Mouse (Mus musculus): ENCODE results near the gene Nipsnap1. TPM values are rescaled to one million over a fixed set of nuclear protein-coding genes. Genes with fewer than 3 reads are reported as not detected.
A peak's percentile ranks its signal among the peaks of the same experiment; 100 is the strongest.

Nipsnap1 gene
- 126 and 147 TPM in 2 replicates for polyA plus RNA-seq (2015; fragmentation: Nextera tagmentation; extraction: Ambion mirVana)

DNA sequence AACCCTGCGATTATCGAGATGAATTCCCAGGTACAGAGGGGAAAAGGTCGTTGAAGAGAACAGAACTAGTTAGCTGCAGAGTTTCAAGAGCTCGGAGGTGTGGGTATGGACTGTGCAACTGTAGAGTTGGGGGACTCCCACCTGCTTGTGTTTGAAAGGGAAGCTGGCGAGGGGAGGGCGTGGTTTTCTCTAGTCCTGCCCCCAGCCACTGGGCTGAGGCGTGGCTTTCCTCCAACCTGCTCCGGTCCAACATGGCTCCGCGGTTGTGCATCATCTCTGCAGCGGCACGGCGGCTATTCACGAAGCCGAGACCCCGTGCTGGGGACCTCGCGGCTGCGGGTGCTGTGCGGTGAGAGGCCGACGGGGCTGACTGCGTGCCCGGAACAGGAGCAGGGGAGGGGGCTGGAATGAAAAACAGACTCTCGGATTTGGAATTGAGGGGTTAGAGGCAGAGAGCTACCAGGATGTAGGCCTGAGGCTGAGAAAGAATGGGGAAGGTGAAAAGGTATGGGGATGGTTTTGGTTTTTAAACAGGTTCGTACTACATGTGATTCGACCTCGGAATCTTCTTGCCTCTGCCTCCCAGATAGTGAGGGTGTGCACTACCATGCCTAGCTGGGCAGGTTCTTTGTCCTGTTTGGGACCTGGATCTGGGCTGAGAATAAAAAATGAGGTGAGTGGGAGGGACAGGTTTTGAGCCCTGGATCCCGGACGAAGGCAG is at the start of gene Nipsnap1:
Nipsnap1 (plus strand) TSS at position 197 of the 721 bp plus-strand sequence.
- Histone ChIP-seq H3K27me3 (replicated peaks; ENCODE audit: control insufficient read depth, insufficient read depth, low read length) (no peaks in the 10 kb centered on the region), H3K9ac (replicated peaks; ENCODE audit: low read depth, low read length) (peak within 1 kb of the TSS; percentile 97), H3K27ac (ENCODE audit: low read length) (peak within 1 kb of the TSS; percentile 82), H3K4me2 (ENCODE audit: low read length) (peak within 1 kb of the TSS; percentile 64), H3K9me3 (ENCODE audit: control insufficient read depth, low read length) (no peaks in the 10 kb centered on the region), H3K36me3 (ENCODE audit: control insufficient read depth, insufficient read depth) (peaks cover 2% of the 10 kb centered on the region; the same call in 1 of the 2 replicates), H3K4me1 (replicated peaks; ENCODE audit: control insufficient read depth, insufficient read depth, low read length) (peaks cover 14% of the 10 kb centered on the region), H3K4me3 (replicated peaks; ENCODE audit: low read length) (peak within 1 kb of the TSS; percentile 90)
- peak; percentile 95 for ATAC-seq
- WGBS: under 1% methylated on average over 30 of the region's 30 CpGs

DNA sequence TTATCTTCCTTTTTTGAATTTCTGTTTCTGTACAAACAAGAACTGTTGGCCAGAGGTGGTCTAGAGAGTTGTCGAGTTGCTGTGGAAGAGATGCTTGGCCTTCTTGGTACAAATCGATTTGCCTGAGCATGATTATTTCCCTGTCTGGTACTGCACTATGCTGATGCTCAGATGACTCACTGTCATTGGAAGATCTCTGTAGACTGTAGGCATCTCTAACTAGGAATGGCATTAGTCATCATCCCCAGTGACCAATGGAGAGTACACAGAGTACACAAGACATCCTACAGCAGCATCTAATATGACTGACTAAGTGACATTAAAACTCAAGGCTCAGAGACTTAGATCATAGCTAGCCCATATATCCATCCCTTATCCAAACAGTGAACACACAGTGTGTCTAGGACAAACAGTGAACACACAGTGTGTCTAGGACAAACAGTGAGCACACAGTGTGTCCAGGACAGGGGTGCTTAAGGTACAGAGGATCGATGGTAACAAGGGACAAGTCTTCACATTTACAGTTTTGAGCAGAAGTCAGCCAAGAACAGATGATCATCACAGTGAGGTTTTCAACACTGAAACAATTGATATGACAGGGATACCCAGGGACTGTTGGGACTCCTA is 47.5 kb upstream of the Nipsnap1 start:
- Histone ChIP-seq H3K9me3 (ENCODE audit: control insufficient read depth, low read length) (no peaks in the 10 kb centered on the region), H3K27me3 (replicated peaks; ENCODE audit: control insufficient read depth, insufficient read depth, low read length) (no peaks in the 10 kb centered on the region), H3K4me1 (replicated peaks; ENCODE audit: control insufficient read depth, insufficient read depth, low read length) (no peaks in the 10 kb centered on the region), H3K27ac (ENCODE audit: low read length) (no peak overlapping the region), H3K36me3 (ENCODE audit: control insufficient read depth, insufficient read depth) (no peaks in the 10 kb centered on the region), H3K4me3 (replicated peaks; ENCODE audit: low read length) (no peak overlapping the region), H3K4me2 (ENCODE audit: low read length) (no peak overlapping the region), H3K9ac (replicated peaks; ENCODE audit: low read depth, low read length) (no peak overlapping the region)
- ATAC-seq: no peak
- WGBS: 95% methylated on average over 3 of the region's 3 CpGs

DNA sequence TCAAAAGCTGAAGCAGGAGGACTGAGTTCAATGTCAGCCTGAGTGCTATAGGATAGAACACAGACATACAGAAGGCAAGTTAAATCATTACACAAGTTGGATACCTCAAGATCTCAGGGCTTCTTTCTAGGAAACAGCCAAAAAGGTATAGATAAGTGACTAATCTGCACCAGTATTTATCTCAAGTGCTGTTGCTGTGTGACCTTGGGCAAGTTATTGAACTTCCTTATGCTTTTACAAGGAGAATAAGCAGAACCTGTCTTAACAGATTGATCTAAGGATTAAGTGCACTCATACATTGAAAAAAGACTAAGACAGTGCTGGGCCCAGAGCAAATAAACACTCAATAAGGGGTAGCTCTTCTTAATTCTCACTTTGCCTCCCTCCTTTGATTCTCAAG is 46.4 kb upstream of the Nipsnap1 start:
- no peak for ATAC-seq
- H3K36me3 ChIP-seq (ENCODE audit: control insufficient read depth, insufficient read depth): no peaks in the 10 kb centered on the region
- H3K9ac ChIP-seq (replicated peaks; ENCODE audit: low read depth, low read length): no peak overlapping the region
- no peaks in the 10 kb centered on the region for H3K27me3 ChIP-seq (replicated peaks; ENCODE audit: control insufficient read depth, insufficient read depth, low read length)
- H3K27ac ChIP-seq (ENCODE audit: low read length): no peak overlapping the region
- no peak overlapping the region for H3K4me2 ChIP-seq (ENCODE audit: low read length)
- H3K9me3 ChIP-seq (ENCODE audit: control insufficient read depth, low read length): no peaks in the 10 kb centered on the region
- no peaks in the 10 kb centered on the region for H3K4me1 ChIP-seq (replicated peaks; ENCODE audit: control insufficient read depth, insufficient read depth, low read length)
- no peak overlapping the region for H3K4me3 ChIP-seq (replicated peaks; ENCODE audit: low read length)

DNA sequence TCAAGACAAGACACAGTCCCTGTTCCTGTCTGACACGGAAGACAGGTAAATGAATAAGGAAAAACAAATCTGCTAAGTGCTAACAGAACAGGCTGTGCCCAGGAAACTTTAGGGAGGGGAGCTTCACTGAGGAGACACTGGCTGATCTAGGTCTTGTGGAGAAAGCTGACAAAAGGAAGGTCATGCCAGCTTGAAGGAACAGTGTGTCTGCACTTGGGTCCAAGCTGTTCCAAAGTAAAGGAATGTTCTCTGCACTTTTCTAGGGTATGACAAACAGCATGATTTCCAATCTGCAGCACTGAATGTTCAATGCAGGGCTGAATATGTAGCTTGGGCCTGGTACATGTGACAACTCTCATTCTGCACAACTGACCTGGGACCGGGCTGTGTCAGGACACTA is 45.8 kb upstream of the Nipsnap1 start:
- H3K9ac ChIP-seq (replicated peaks; ENCODE audit: low read depth, low read length): no peak overlapping the region
- H3K27ac ChIP-seq (ENCODE audit: low read length): no peak overlapping the region
- no peak overlapping the region for H3K4me3 ChIP-seq (replicated peaks; ENCODE audit: low read length)
- no peaks in the 10 kb centered on the region for H3K27me3 ChIP-seq (replicated peaks; ENCODE audit: control insufficient read depth, insufficient read depth, low read length)
- 88% methylated on average over 2 of the region's 2 CpGs for WGBS
- no peaks in the 10 kb centered on the region for H3K4me1 ChIP-seq (replicated peaks; ENCODE audit: control insufficient read depth, insufficient read depth, low read length)
- no peaks in the 10 kb centered on the region for H3K36me3 ChIP-seq (ENCODE audit: control insufficient read depth, insufficient read depth)
- ATAC-seq: no peak
- no peaks in the 10 kb centered on the region for H3K9me3 ChIP-seq (ENCODE audit: control insufficient read depth, low read length)
- no peak overlapping the region for H3K4me2 ChIP-seq (ENCODE audit: low read length)

DNA sequence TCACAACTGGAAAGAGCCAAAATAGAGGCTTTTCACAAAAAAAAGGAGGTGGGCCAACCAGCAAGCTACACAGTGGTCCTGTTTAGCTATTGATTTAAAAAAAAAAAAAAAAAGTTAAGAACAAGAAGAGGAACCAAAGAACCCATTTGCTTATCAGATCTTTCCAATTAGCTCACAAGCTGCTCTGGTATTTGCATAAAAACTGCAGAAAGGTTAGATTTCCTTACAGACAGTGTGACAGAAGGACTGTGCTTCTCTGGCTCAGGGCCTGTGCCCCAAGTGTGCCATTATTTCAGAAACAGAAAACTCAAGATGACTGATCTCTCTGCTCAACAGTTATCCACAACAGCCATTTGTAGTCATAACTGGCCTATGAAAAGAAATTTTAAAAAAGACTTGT is 42.7 kb upstream of the Nipsnap1 start:
- H3K9ac ChIP-seq (replicated peaks; ENCODE audit: low read depth, low read length): no peak overlapping the region
- H3K27me3 ChIP-seq (replicated peaks; ENCODE audit: control insufficient read depth, insufficient read depth, low read length): no peaks in the 10 kb centered on the region
- no peak overlapping the region for H3K27ac ChIP-seq (ENCODE audit: low read length)
- no peak for ATAC-seq
- no peak overlapping the region for H3K4me3 ChIP-seq (replicated peaks; ENCODE audit: low read length)
- H3K36me3 ChIP-seq (ENCODE audit: control insufficient read depth, insufficient read depth): no peaks in the 10 kb centered on the region
- no peaks in the 10 kb centered on the region for H3K4me1 ChIP-seq (replicated peaks; ENCODE audit: control insufficient read depth, insufficient read depth, low read length)
- H3K9me3 ChIP-seq (ENCODE audit: control insufficient read depth, low read length): no peaks in the 10 kb centered on the region
- no peak overlapping the region for H3K4me2 ChIP-seq (ENCODE audit: low read length)

DNA sequence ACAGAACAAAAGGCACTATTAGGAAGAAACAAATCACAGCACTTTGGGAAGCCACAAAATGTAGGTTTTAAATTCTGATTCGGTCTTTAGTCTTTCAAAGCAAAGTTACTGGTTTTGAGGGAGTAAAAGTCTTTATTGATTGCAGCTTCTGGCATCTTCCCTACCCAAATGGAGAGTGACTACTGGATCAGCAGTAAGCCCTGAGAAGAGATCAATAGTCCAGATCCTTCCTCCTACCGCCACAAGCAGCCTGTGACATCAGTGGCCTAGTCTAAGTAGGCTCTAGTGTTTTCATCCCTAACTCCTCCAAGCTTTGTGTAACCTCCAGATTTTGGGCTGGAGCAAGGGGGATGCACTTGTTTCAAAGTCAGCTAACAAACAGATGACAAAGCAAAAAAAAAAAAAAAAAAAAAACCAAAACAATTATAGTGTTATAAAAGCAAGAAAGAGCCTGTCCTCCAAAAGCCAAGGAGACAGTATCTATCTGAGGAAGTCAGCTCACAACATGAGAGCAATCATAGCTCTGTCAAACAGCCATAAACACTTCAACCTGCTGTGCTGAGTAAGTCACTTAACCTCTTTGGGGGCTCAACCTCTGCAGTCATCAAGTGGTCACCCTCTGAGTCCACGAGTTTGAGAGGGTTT is 40.3 kb upstream of the Nipsnap1 start:
- 83% methylated on average over 3 of the region's 3 CpGs for WGBS
- no peaks in the 10 kb centered on the region for H3K4me1 ChIP-seq (replicated peaks; ENCODE audit: control insufficient read depth, insufficient read depth, low read length)
- H3K27me3 ChIP-seq (replicated peaks; ENCODE audit: control insufficient read depth, insufficient read depth, low read length): no peaks in the 10 kb centered on the region
- H3K4me2 ChIP-seq (ENCODE audit: low read length): no peak overlapping the region
- no peak for ATAC-seq
- H3K9ac ChIP-seq (replicated peaks; ENCODE audit: low read depth, low read length): no peak overlapping the region
- H3K36me3 ChIP-seq (ENCODE audit: control insufficient read depth, insufficient read depth): no peaks in the 10 kb centered on the region
- H3K27ac ChIP-seq (ENCODE audit: low read length): no peak overlapping the region
- H3K4me3 ChIP-seq (replicated peaks; ENCODE audit: low read length): no peak overlapping the region
- H3K9me3 ChIP-seq (ENCODE audit: control insufficient read depth, low read length): no peaks in the 10 kb centered on the region

DNA sequence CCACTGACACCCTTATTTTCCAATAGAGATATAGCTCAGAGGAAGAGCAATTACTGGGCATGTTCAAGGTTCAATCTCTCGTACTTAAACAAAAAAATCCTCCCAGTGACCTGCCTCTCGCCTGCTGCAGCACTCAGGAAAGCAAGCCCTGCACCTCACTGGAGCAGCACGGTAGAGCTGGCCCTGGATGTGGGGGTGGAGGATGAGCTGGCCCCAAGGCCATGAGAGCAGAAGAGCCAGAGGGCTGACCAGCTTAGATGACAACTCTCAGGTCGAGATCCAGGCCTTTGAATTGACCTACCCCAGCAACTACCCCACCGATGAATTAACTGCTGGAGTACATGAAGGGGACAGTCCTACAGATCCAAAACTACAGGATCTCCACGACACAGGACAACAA is 38.3 kb upstream of the Nipsnap1 start:
- no peaks in the 10 kb centered on the region for H3K27me3 ChIP-seq (replicated peaks; ENCODE audit: control insufficient read depth, insufficient read depth, low read length)
- no peaks in the 10 kb centered on the region for H3K9me3 ChIP-seq (ENCODE audit: control insufficient read depth, low read length)
- WGBS: 86% methylated on average over 6 of the region's 6 CpGs
- H3K4me3 ChIP-seq (replicated peaks; ENCODE audit: low read length): no peak overlapping the region
- no peaks in the 10 kb centered on the region for H3K4me1 ChIP-seq (replicated peaks; ENCODE audit: control insufficient read depth, insufficient read depth, low read length)
- H3K9ac ChIP-seq (replicated peaks; ENCODE audit: low read depth, low read length): no peak overlapping the region
- no peaks in the 10 kb centered on the region for H3K36me3 ChIP-seq (ENCODE audit: control insufficient read depth, insufficient read depth)
- ATAC-seq: no peak
- no peak overlapping the region for H3K4me2 ChIP-seq (ENCODE audit: low read length)
- no peak overlapping the region for H3K27ac ChIP-seq (ENCODE audit: low read length)

DNA sequence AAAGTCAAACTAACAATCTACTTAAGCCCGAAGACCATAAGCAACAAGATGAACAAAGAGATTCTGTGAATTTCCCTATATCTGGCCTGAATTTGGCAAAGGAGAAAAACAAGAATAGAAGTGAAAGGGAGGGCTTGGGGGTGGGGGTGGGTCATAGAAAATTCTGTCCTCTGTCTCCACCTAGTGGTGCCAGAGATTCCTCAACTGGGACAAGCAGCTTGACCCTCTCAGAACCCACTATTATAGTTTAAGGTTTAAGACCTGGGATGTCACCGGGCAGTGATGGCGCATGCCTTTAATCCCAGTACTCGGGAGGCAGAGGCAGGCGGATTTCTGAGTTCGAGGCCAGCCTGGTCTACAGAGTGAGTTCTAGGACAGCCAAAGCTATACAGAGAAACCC is 37.0 kb upstream of the Nipsnap1 start:
- no peak overlapping the region for H3K27ac ChIP-seq (ENCODE audit: low read length)
- H3K27me3 ChIP-seq (replicated peaks; ENCODE audit: control insufficient read depth, insufficient read depth, low read length): no peaks in the 10 kb centered on the region
- no peaks in the 10 kb centered on the region for H3K36me3 ChIP-seq (ENCODE audit: control insufficient read depth, insufficient read depth)
- 68% methylated on average over 6 of the region's 6 CpGs for WGBS
- no peak overlapping the region for H3K4me2 ChIP-seq (ENCODE audit: low read length)
- no peak overlapping the region for H3K9ac ChIP-seq (replicated peaks; ENCODE audit: low read depth, low read length)
- H3K4me3 ChIP-seq (replicated peaks; ENCODE audit: low read length): no peak overlapping the region
- ATAC-seq: no peak
- H3K9me3 ChIP-seq (ENCODE audit: control insufficient read depth, low read length): no peaks in the 10 kb centered on the region
- no peaks in the 10 kb centered on the region for H3K4me1 ChIP-seq (replicated peaks; ENCODE audit: control insufficient read depth, insufficient read depth, low read length)

DNA sequence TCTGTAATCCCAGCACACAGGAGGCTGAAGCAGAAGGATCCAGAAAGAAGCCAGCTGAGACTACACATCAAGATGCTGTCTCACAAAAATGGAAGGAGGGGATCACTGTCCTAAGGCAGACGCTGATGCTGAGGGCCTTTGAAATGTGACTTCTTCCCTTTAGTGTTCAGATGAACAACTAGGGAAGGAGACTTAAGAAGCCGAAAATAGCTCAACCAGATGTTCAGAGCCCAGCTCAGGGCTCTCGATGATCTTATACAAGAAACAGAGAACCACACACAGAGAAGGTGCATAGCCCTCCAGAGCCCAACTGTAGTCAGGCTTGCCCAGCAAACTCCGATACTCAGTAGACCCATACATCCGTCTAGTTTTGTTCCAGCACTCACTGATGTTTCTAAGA is 36.4 kb upstream of the Nipsnap1 start:
- Histone ChIP-seq H3K9ac (replicated peaks; ENCODE audit: low read depth, low read length) (no peak overlapping the region), H3K27me3 (replicated peaks; ENCODE audit: control insufficient read depth, insufficient read depth, low read length) (no peaks in the 10 kb centered on the region), H3K9me3 (ENCODE audit: control insufficient read depth, low read length) (no peaks in the 10 kb centered on the region), H3K4me3 (replicated peaks; ENCODE audit: low read length) (no peak overlapping the region), H3K36me3 (ENCODE audit: control insufficient read depth, insufficient read depth) (no peaks in the 10 kb centered on the region), H3K4me1 (replicated peaks; ENCODE audit: control insufficient read depth, insufficient read depth, low read length) (no peaks in the 10 kb centered on the region), H3K4me2 (ENCODE audit: low read length) (no peak overlapping the region), H3K27ac (ENCODE audit: low read length) (no peak overlapping the region)
- WGBS: 79% methylated on average over 5 of the region's 5 CpGs
- ATAC-seq: no peak

Measured in forebrain, embryonic 16.5 days (tissue).